Mouse (Mus musculus) leukemia stem cell, adult 10-12 weeks (primary cell): Measurements from ENCODE around the gene Rab32. TPM values are rescaled to one million over a fixed set of nuclear protein-coding genes. Genes with fewer than 3 reads are reported as not detected.

ENCODE experiments used
- polyA plus RNA-seq: library from polyadenylated mRNA; stranded (reverse); fragments of >175 nt; gene quantifications from 2 replicates; pipeline ENCODE4 v1.2.3, GENCODE M21; 2012; ENCODE audit warnings: low replicate concordance

Gene Rab32
- 4.1 and 7.5 TPM in 2 replicates for polyA plus RNA-seq

GRCm38 (mm10) chr10:10557570-10558336 is at the start of gene Rab32:
Gene Rab32, minus strand, starts transcription at chr10:10558265.

Other genes starting within 250 kb of the Rab32 start
- gene Adgb, start 85.9 kb downstream of the Rab32 start, polyA plus RNA-seq, result not detected in 2 replicates
- not detected in 2 replicates for gene Gm10944, start 123.1 kb upstream of the Rab32 start, polyA plus RNA-seq